11 mouse cellular contexts compared by ENCODE assay signal in the genomic region with DNA sequence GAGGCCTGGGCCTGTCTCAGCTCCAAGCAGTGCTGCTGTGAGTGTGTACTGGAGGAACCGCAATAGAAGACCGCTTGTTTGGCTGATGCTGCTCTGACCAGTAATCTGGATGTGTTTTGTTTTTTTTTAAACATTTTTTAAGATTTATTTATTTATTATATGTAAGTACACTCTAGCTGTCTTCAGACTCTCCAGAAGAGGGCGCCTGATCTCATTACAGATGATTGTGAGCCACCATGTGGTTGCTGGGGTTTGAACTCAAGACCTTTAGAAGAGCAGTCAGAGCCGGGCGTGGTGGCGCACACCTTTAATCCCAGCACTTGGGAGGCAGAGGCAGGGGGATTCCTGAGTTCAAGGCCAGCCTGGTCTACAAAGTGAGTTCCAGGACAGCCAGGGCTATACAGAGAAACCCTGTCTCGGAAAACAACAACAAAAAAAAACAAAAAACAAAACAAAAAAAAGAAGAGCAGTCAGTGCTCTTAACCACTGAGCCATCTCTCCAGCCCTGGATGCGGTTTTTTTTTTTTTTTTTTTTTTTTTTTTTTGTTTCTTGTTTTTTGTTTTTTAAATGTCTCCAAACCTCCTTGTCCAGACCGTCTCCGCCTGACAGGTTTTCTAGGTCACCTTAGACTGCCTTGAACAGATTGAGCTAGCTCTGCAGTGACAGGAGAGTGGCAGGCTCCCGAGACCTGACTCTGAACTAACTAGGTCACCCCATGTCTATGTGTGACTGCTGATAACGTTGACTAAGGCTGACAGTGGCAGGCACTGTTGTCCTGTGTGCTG. TPM values are rescaled to one million over a fixed set of nuclear protein-coding genes. Genes with fewer than 3 reads are reported as not detected.
DNase-seq lines count a peak whose midpoint lies in the region; ATAC-seq and TF ChIP-seq lines count a peak whose summit lies in the region.
"Had no signal": no experiment of that assay in that cellular context is flagged by ENCODE, and none has a peak within 500 bp of the region (broad histone marks: within the 10 kb centered on the region; RNA-seq: fewer than 3 reads in every experiment).

No protein-coding gene starts in this region.

- H3K9me3 ChIP-seq in ES-Bruce4 (replicated peaks; ENCODE audit: control insufficient read depth, insufficient read depth, low read length, poor library complexity, severe bottlenecking) = no peaks in the 10 kb centered on the region
- H3K9me3 ChIP-seq in liver, embryonic 13.5 days (replicated peaks) = no peaks in the 10 kb centered on the region
- H3K9me3 ChIP-seq: neural tube, embryonic 12.5 days had no signal

- no peaks in the 10 kb centered on the region; the same call in 1 of the 2 replicates for H3K4me1 ChIP-seq in cerebellum, adult 2 months (ENCODE audit: control insufficient read depth, insufficient read depth, low read length)
- H3K4me1 ChIP-seq in ES-Bruce4 (ENCODE audit: control insufficient read depth, insufficient read depth, low read length) = no peaks in the 10 kb centered on the region
- H3K4me1 ChIP-seq in liver, embryonic 13.5 days (replicated peaks) = no peaks in the 10 kb centered on the region
- H3K4me1 ChIP-seq: neural tube, embryonic 12.5 days had no signal

- H3K9ac ChIP-seq in ES-Bruce4 (ENCODE audit: low read depth, poor library complexity, severe bottlenecking) = no peak overlapping the region
- no peak overlapping the region for H3K9ac ChIP-seq in liver, embryonic 13.5 days
- H3K9ac ChIP-seq: neural tube, embryonic 12.5 days had no signal

- TF ChIP-seq CTCF in cerebellum, adult 2 months (IDR thresholded peaks at IDR 0.05; ENCODE audit: borderline replicate concordance, insufficient read depth, low read depth, low read length) = no peak
- TF ChIP-seq CTCF in layer of hippocampus, adult 2 months (conservative IDR thresholded peaks at IDR 0.05) = peak; percentile 77
- peak; percentile 10 for TF ChIP-seq CTCF in ES-Bruce4 (IDR thresholded peaks at IDR 0.05; ENCODE audit: low read depth, low read length)

- WGBS in cerebellum, adult 2 months = 53% methylated on average over 12 of the region's 12 CpGs
- WGBS in liver, embryonic 13.5 days (ENCODE audit: insufficient replicate concordance) = 68% methylated on average over 12 of the region's 12 CpGs

- TF ChIP-seq EP300 in ES-Bruce4 (IDR thresholded peaks at IDR 0.05; ENCODE audit: insufficient read depth, low read depth, low read length) = no peak

- peaks cover 65% of the 10 kb centered on the region for H3K36me3 ChIP-seq in ES-Bruce4 (ENCODE audit: control insufficient read depth, insufficient read depth, low read length, poor library complexity, severe bottlenecking)
- peaks cover 93% of the 10 kb centered on the region for H3K36me3 ChIP-seq in liver, embryonic 13.5 days

- peak; percentile 20 to 56 for DNase-seq in cerebellum, adult 2 months
- DNase-seq in cerebellum, adult 9-10 months = no peak
- peak in 1 of 2 experiments; percentile 33 for DNase-seq in layer of hippocampus, adult 2 months (ENCODE audit: low spot score in 2 of 2)
- DNase-seq in layer of hippocampus, adult 9-10 months (ENCODE audit: low spot score) = no peak
- peak; percentile 29 for DNase-seq in liver, embryonic 13.5 days
- DNase-seq in spleen, postnatal 14 days (ENCODE audit: low spot score in 2 of 2) = no peak

- peak overlapping the region; percentile 52; the same call in 1 of the 2 replicates for H3K27ac ChIP-seq in cerebellum, adult 2 months (ENCODE audit: insufficient read depth, low read length)
- no peak overlapping the region for H3K27ac ChIP-seq in layer of hippocampus, adult 2 months
- no peak overlapping the region for H3K27ac ChIP-seq in ES-Bruce4 (ENCODE audit: insufficient read depth, low read length)
- H3K27ac ChIP-seq in liver, embryonic 13.5 days = no peak overlapping the region
- H3K27ac ChIP-seq: neural tube, embryonic 12.5 days had no signal

- no peak for TF ChIP-seq POLR2A in cerebellum, adult 2 months (IDR thresholded peaks at IDR 0.05; ENCODE audit: borderline replicate concordance, insufficient read depth, low read length)
- no peak for TF ChIP-seq POLR2A in ES-Bruce4 (IDR thresholded peaks at IDR 0.05; ENCODE audit: insufficient read depth, low read length)

- no peaks in the 10 kb centered on the region for H3K27me3 ChIP-seq in cerebellum, adult 2 months (ENCODE audit: control insufficient read depth, insufficient read depth, low read length)
- H3K27me3 ChIP-seq in ES-Bruce4 (ENCODE audit: control insufficient read depth, insufficient read depth, low read length, poor library complexity, severe bottlenecking) = no peaks in the 10 kb centered on the region
- no peaks in the 10 kb centered on the region for H3K27me3 ChIP-seq in liver, embryonic 13.5 days
- H3K27me3 ChIP-seq: neural tube, embryonic 12.5 days had no signal

- H3K4me2 ChIP-seq in liver, embryonic 13.5 days = no peak overlapping the region
- H3K4me2 ChIP-seq: neural tube, embryonic 12.5 days had no signal

- H3K4me3 ChIP-seq in cerebellum, adult 2 months (replicated peaks; ENCODE audit: insufficient read depth, low read depth, low read length) = no peak overlapping the region
- H3K4me3 ChIP-seq in layer of hippocampus, adult 2 months = no peak overlapping the region
- H3K4me3 ChIP-seq in ES-Bruce4 (ENCODE audit: low read depth, low read length) = no peak overlapping the region
- no peak overlapping the region for H3K4me3 ChIP-seq in liver, embryonic 13.5 days (replicated peaks)
- H3K4me3 ChIP-seq: neural tube, embryonic 12.5 days had no signal

- no peak for ATAC-seq in liver, embryonic 13.5 days (ENCODE audit: low read depth)
- no peak for ATAC-seq in megakaryocyte-erythroid progenitor cell, adult 5-6 weeks (replicated peaks; ENCODE audit: low FRiP score, low TSS enrichment, poor library complexity, severe bottlenecking)

RNA-seq across cellular contexts. Expression of gene Desi1, which starts 2.4 kb away (rescaled TPM):
- 142 and 156 TPM in 2 replicates for polyA plus RNA-seq in cerebellum, adult 2 months (2012; rRNA removed)
- total RNA-seq in layer of hippocampus, adult 2 months (2021) = 100 to 1,000 TPM in 1 of 2 experiments, 10 to 100 TPM in 1; 93.9 to 106 TPM
- polyA plus RNA-seq in ES-Bruce4 (2011; ENCODE audit: insufficient read depth, insufficient read length, low read depth, missing spikeins) = 45.4 and 45.9 TPM in 2 replicates
- 12.8 and 13.7 TPM in 2 replicates for polyA plus RNA-seq in liver, embryonic 13.5 days (2015; fragmentation: Nextera tagmentation; extraction: Ambion mirVana)
- 48.8 and 51.6 TPM in 2 replicates for total RNA-seq in megakaryocyte-erythroid progenitor cell, adult 5-6 weeks (2014; fragmentation: Nextera tagmentation)
- total RNA-seq in megakaryocyte-erythroid progenitor cell, adult 5-6 weeks (2017) = 8.0 and 22.3 TPM in 2 replicates

RNA-seq across cellular contexts. Expression of gene Snu13, which starts 11.3 kb away (rescaled TPM):
- polyA plus RNA-seq in cerebellum, adult 2 months (2012; rRNA removed) = 114 and 124 TPM in 2 replicates
- 100 to 1,000 TPM; 105 to 111 TPM for total RNA-seq in layer of hippocampus, adult 2 months (2021)
- 271 and 279 TPM in 2 replicates for polyA plus RNA-seq in ES-Bruce4 (2011; ENCODE audit: insufficient read depth, insufficient read length, low read depth, missing spikeins)
- polyA plus RNA-seq in liver, embryonic 13.5 days (2015; fragmentation: Nextera tagmentation; extraction: Ambion mirVana) = 224 and 231 TPM in 2 replicates
- 295 and 336 TPM in 2 replicates for total RNA-seq in megakaryocyte-erythroid progenitor cell, adult 5-6 weeks (2014; fragmentation: Nextera tagmentation)
- 286 and 307 TPM in 2 replicates for total RNA-seq in megakaryocyte-erythroid progenitor cell, adult 5-6 weeks (2017)

RNA-seq across cellular contexts. Expression of gene 4930407I10Rik, which starts 22.9 kb away (rescaled TPM):
- not detected in 2 replicates for polyA plus RNA-seq in cerebellum, adult 2 months (2012; rRNA removed)
- total RNA-seq in layer of hippocampus, adult 2 months (2021) = not detected
- not detected in 2 replicates for polyA plus RNA-seq in ES-Bruce4 (2011; ENCODE audit: insufficient read depth, insufficient read length, low read depth, missing spikeins)
- polyA plus RNA-seq in liver, embryonic 13.5 days (2015; fragmentation: Nextera tagmentation; extraction: Ambion mirVana) = not detected in 2 replicates
- not detected in 2 replicates for total RNA-seq in megakaryocyte-erythroid progenitor cell, adult 5-6 weeks (2014; fragmentation: Nextera tagmentation)
- not detected in 2 replicates for total RNA-seq in megakaryocyte-erythroid progenitor cell, adult 5-6 weeks (2017)
- total RNA-seq: left cerebral cortex, postnatal 25 days had no signal
- polyA plus RNA-seq: stomach, embryonic 16.5 days had no signal

RNA-seq across cellular contexts. Expression of gene Mei1, which starts 33.7 kb away (rescaled TPM):
- polyA plus RNA-seq in cerebellum, adult 2 months (2012; rRNA removed) = 0.06 and 0.13 TPM in 2 replicates
- total RNA-seq in layer of hippocampus, adult 2 months (2021) = under 1 TPM; 0.26 to 0.44 TPM
- 0.23 TPM in 1 of 2 replicates, not detected in the other for polyA plus RNA-seq in ES-Bruce4 (2011; ENCODE audit: insufficient read depth, insufficient read length, low read depth, missing spikeins)
- polyA plus RNA-seq in liver, embryonic 13.5 days (2015; fragmentation: Nextera tagmentation; extraction: Ambion mirVana) = not detected in 2 replicates
- not detected in 2 replicates for total RNA-seq in megakaryocyte-erythroid progenitor cell, adult 5-6 weeks (2014; fragmentation: Nextera tagmentation)
- total RNA-seq in megakaryocyte-erythroid progenitor cell, adult 5-6 weeks (2017) = not detected in 2 replicates

RNA-seq across cellular contexts. Expression of gene Xrcc6, which starts 48.5 kb away (rescaled TPM):
- 35.9 and 37.9 TPM in 2 replicates for polyA plus RNA-seq in cerebellum, adult 2 months (2012; rRNA removed)
- total RNA-seq in layer of hippocampus, adult 2 months (2021) = 10 to 100 TPM; 20.6 to 26.3 TPM
- polyA plus RNA-seq in ES-Bruce4 (2011; ENCODE audit: insufficient read depth, insufficient read length, low read depth, missing spikeins) = 98.6 and 131 TPM in 2 replicates
- 77.5 and 87.7 TPM in 2 replicates for polyA plus RNA-seq in liver, embryonic 13.5 days (2015; fragmentation: Nextera tagmentation; extraction: Ambion mirVana)
- 120 and 143 TPM in 2 replicates for total RNA-seq in megakaryocyte-erythroid progenitor cell, adult 5-6 weeks (2014; fragmentation: Nextera tagmentation)
- 379 and 524 TPM in 2 replicates for total RNA-seq in megakaryocyte-erythroid progenitor cell, adult 5-6 weeks (2017)

Comparison
In these comparisons a context has a peak if more than half of its experiments do, and no peak if none do; other contexts are left out.
1. DNase-seq: peak in cerebellum, adult 2 months (2 of 2) and liver, embryonic 13.5 days (single experiment); none in cerebellum, adult 9-10 months (single experiment), layer of hippocampus, adult 9-10 months (single experiment) and spleen, postnatal 14 days (0 of 2).